Mouse (Mus musculus) hindbrain, embryonic 11.5 days (tissue): Measurements from ENCODE around the gene Itprip. TPM values are rescaled to one million over a fixed set of nuclear protein-coding genes. Genes with fewer than 3 reads are reported as not detected.
A peak's percentile ranks its signal among the peaks of the same experiment; 100 is the strongest.
"Not testable (repeated sequence)": the region's sequence is repeated elsewhere in the genome, so short reads cannot be mapped to it uniquely, and the experiment has no call there.

Source experiments
- ATAC-seq: fragments of 200-750 bp; cut with Nextera tagmentation; 2 replicates; pipeline ENCODE4 v1.8.0; 2017; ENCODE audit warnings: mild to moderate bottlenecking, moderate TSS enrichment, moderate library complexity; ENCODE audit not compliant: low FRiP score
- DNase-seq: peaks from one replicate; pipeline ENCODE4 v3.0.0-alpha.2; 2015; ENCODE audit warnings: low spot score
- H3K27ac ChIP-seq: fragments of 300-500 bp; sonication (generic); 2 replicates; pipeline ENCODE4 v1.5.1; 2014; ENCODE audit warnings: mild to moderate bottlenecking, low read depth, low read length
- H3K27me3 ChIP-seq: fragments of 300-500 bp; sonication (generic); 2 replicates; pipeline ENCODE4 v1.6.1; 2014; ENCODE audit warnings: mild to moderate bottlenecking, low read length, moderate library complexity, mixed read lengths; ENCODE audit not compliant: control insufficient read depth, insufficient read depth
- H3K36me3 ChIP-seq: fragments of 300-500 bp; sonication (generic); 2 replicates; pipeline ENCODE4 v1.6.1; 2014; ENCODE audit warnings: mild to moderate bottlenecking, low read length, moderate library complexity, mixed read lengths; ENCODE audit not compliant: control insufficient read depth, insufficient read depth
- H3K4me1 ChIP-seq: fragments of 300-500 bp; sonication (generic); replicated peaks from 2 replicates; pipeline ENCODE4 v1.6.1; 2014; ENCODE audit warnings: low read length, mixed read lengths; ENCODE audit not compliant: control insufficient read depth, insufficient read depth
- H3K4me2 ChIP-seq: fragments of 300-500 bp; sonication (generic); replicated peaks from 2 replicates; pipeline ENCODE4 v1.6.1; 2014; ENCODE audit warnings: mild to moderate bottlenecking, low read depth, low read length
- H3K4me3 ChIP-seq: fragments of 300-500 bp; sonication (generic); 2 replicates; pipeline ENCODE4 v1.5.1; 2014; ENCODE audit warnings: low read depth, low read length
- H3K9ac ChIP-seq: fragments of 300-500 bp; sonication (generic); 2 replicates; pipeline ENCODE4 v1.6.1; 2014; ENCODE audit warnings: low read depth, low read length
- H3K9me3 ChIP-seq: fragments of 300-500 bp; sonication (generic); 2 replicates; pipeline ENCODE4 v1.6.1; 2016; ENCODE audit warnings: low read length; ENCODE audit not compliant: control insufficient read depth
- WGBS: fragments of 180-500 bp; shearing (Covaris S2); extraction: QIAGEN DNeasy Blood & Tissue Kit; methylation state at CpG from one replicate; pipeline ENCODE4 v1.1.7; 2014; 5-methylcytosine and 5-hydroxymethylcytosine counted together
- polyA plus RNA-seq: library from polyadenylated mRNA; unstranded; fragments of >200 nt; fragmentation: Nextera tagmentation; extraction: Ambion mirVana; gene quantifications from 2 replicates; pipeline ENCODE4 v1.2.1, GENCODE M21; 2014

Gene Itprip
- polyA plus RNA-seq, 1 experiment from 2014 or later: 10.0 TPM

DNA sequence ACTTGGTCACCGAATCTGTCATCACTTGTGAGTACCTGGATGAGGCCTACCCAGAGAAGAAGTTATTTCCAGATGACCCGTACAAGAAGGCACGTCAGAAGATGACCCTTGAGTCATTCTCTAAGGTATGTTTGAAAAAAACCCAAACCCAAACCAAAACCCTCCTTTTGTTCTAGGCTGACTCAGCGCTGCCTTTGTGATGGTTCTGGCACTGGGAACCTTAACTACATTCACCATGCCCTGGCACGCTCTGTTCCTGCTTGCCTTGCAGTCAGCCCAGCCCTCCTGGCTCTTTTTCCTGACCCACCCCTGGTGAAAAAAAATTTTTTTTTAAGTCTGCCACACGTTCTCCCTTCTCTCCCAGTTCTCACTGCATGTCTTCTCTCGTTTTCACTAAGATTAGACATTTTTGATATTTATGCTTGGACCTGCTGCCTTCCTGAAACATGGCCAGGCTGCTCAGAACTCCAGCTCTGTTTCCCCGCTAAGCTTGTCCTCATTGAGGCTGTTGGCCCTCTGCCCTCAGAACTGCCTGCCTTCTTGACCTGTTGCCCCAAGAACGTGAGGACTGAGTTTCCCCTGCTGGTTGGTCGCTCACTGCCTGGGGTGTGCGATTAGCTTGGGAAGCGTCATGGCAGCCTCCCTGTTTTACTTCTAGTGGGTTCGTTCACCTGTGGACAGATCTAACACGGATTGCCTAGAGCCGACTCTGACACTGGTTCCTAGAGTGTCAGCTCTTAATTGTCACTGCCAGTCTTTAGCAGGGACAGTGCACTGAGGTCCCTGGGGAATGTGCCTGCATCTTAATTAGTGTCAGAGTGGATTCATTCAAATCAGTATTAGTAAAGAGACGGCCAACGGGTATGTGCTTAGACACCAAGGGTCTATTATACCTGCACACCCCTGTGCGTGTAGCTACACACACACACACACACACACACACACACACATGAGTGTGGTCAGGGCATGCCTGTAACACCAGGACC lies 60.8 kb downstream of the Itprip start:
- Histone ChIP-seq H3K4me3 (no peak overlapping the region), H3K36me3 (no peaks in the 10 kb centered on the region), H3K4me1 (no peaks in the 10 kb centered on the region; the same call in 1 of the 2 replicates), H3K4me2 (no peak overlapping the region), H3K9ac (no peak overlapping the region), H3K27me3 (peaks cover 3% of the 10 kb centered on the region; the same call in 1 of the 2 replicates), H3K27ac (no peak overlapping the region), H3K9me3 (no peaks in the 10 kb centered on the region)
- ATAC-seq: no peak
- 83% methylated on average over 18 of the region's 18 CpGs for WGBS
- no peak for DNase-seq

DNA sequence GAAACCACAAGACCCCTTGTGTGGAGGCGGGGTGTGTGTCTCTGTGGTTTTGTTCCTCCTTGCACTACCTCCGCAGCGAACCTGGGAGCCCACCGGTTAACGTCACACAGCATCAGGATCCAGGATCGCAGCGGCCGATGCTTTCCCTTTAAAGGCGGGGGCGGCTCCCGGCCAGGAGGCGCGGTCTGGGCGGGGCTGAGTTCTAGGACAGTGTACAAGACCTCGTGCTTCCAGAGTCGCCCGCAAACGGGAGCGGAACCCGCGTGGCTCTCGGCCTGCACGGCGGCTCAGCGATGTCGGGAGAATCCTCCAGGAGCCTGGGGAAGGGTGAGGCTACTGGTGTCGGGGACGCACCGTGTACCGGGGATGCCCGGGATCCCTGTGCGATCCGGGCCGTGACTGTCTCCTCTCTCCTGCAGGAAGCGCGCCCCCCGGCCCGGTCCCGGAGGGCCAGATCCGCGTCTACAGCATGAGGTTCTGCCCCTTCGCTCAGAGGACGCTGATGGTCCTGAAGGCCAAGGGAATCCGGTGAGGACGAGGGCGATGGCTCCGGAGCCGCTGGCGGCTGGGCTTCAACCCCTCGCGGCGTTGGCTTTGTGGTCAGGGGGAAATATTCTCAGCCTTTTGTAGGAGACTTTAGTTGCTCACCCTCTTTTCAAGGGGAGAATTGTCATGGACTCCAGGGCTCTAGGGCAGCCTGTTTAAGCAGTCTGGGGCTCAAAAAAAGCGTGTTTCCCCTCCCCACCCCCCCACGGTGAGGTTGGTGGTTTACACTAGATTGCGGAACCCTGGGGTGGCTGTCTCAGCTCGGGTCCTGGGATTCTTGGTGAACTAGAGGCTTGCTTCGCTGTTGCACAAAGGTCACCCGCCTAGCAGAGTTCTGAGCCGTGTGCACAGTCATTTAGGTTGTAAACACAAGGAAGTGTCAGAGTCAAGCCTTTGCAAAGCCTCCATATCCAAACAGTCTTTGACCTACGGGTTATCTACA lies 64.0 kb downstream of the Itprip start, which contains the start of gene Gsto1:
TSS of gene Gsto1 (plus strand) at position 175 of the 988 bp plus-strand sequence.
- Histone ChIP-seq H3K9ac (peak within 1 kb of the TSS; percentile 76), H3K4me2 (peak within 1 kb of the TSS; percentile 98), H3K27me3 (peaks cover 3% of the 10 kb centered on the region; the same call in 1 of the 2 replicates), H3K9me3 (no peaks in the 10 kb centered on the region), H3K4me3 (peak within 1 kb of the TSS; percentile 61), H3K4me1 (no peaks in the 10 kb centered on the region; the same call in 1 of the 2 replicates), H3K36me3 (no peaks in the 10 kb centered on the region), H3K27ac (peak within 1 kb of the TSS; percentile 24; the same call in 1 of the 2 replicates)
- DNase-seq: peak; percentile 88
- ATAC-seq: peak; percentile 95
- WGBS: under 1% methylated on average over 60 of the region's 60 CpGs

DNA sequence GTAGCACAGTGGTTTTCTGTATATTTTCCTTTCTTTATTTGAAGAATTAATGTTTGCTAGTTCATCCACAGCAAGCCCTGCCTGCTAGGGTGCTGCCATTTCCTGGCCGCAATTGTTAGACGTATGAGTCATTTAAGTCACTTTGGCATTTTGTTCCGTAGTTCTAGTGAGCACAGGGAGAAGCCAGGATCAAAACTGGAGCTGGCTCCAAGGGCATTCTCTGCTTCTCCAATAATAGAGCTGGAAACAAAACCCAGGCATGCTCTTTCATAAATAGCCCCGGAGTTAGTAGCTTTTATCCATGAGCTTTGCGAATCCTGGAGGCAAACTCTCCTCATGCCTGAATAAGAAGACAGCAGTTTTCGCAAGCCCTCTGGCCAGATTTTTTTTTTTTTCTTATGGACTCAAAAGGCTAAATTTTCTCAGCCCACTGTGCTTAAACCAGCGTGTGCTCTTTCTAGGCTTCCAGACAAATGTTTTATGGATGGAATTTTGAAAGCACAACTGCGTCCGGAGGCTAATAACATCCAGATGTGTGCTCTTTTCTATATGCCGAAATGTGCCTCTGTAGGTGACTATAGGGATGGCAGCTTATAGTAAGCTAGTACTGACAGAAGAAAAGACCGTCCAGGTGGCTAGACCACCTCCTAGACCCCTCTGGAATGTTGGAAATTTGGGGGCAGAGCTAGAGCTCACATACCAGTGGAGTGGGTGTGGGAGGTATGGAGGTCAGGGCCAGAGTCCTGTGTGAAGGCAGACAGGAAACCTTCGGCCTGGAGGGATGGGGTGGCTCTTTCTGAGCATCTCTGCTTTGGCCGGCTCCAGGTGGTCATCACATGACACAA lies 64.9 kb downstream of the Itprip start:
- WGBS: 28% methylated on average over 13 of the region's 13 CpGs
- DNase-seq (no peak), ATAC-seq (peak; percentile 81)
- peak overlapping the region; percentile 76 for H3K9ac ChIP-seq
- H3K36me3 ChIP-seq: no peaks in the 10 kb centered on the region
- H3K4me2 ChIP-seq: peak overlapping the region; percentile 98
- H3K27ac ChIP-seq: peak overlapping the region; percentile 24; the same call in 1 of the 2 replicates
- H3K4me1 ChIP-seq: no peaks in the 10 kb centered on the region; the same call in 1 of the 2 replicates
- peaks cover 3% of the 10 kb centered on the region; the same call in 1 of the 2 replicates for H3K27me3 ChIP-seq
- H3K4me3 ChIP-seq: peak overlapping the region; percentile 61
- no peaks in the 10 kb centered on the region for H3K9me3 ChIP-seq

DNA sequence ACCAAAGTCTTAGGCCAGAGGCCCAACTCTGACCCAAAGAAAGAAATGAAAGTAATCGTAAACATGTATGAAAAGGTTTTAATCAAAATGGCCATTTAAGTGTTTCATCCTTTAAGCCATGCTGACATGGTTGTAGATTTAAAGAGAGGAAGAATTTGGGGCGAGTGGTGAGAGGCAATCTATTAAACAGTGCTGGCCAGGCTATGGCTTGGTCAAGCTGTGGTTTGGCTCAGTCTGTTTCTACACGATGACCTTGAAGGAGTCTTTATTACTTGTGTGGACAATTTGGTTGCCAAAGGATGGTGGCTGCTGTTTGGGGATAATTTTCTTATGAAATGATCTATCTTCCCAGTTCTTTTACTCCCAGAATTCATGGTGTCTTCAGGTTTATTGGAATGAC lies 66.0 kb downstream of the Itprip start:
- Histone ChIP-seq H3K27ac (no peak overlapping the region), H3K4me3 (no peak overlapping the region), H3K36me3 (no peaks in the 10 kb centered on the region), H3K9ac (no peak overlapping the region), H3K4me1 (no peaks in the 10 kb centered on the region; the same call in 1 of the 2 replicates), H3K27me3 (peaks cover 3% of the 10 kb centered on the region; the same call in 1 of the 2 replicates), H3K9me3 (no peaks in the 10 kb centered on the region), H3K4me2 (no peak overlapping the region)
- WGBS: 89% methylated on average over 3 of the region's 3 CpGs
- ATAC-seq (no peak), DNase-seq (no peak)

DNA sequence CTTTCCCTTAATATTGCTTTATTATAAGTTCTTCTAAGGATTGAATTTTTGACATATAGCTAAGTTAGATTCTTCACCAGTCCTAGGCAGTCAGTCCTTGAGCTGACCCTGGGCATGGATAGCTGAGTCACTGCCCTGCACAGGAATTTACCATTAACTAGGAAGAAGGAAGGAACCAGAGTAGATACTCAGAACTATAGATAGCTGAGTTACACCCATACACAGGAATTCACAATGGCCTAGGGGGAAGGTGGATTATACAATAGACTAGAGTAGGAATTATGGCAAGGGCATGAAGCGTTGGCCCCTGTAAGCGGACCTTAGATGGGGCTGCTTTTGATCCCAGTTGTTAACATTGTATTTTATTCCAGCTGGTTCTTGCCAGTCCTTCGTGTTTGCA lies 67.0 kb downstream of the Itprip start:
- not testable (repeated sequence) for H3K9me3 ChIP-seq, H3K4me1 ChIP-seq, ATAC-seq

DNA sequence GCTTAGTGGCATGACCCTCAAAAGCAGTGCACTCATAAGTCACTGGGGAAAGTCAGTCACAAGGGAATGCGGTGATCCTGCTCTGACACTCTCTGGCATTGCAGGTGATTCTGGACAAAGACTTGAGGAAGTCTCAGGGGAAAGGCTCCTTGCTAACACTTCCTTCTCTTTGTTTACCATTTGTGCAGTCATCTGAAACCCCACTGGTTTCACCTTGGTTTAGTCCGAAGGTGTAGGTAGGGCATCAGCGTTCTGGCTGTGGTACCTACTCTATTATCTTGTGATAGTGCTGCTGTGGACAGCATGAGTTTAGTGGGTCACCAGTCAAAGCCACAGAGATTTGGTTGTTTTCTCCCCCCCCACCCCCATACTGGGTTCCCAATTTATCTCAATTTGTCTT lies 69.4 kb downstream of the Itprip start:
- Histone ChIP-seq H3K36me3 (no peaks in the 10 kb centered on the region), H3K27me3 (peaks cover 3% of the 10 kb centered on the region; the same call in 1 of the 2 replicates), H3K4me3 (no peak overlapping the region), H3K27ac (no peak overlapping the region), H3K9me3 (no peaks in the 10 kb centered on the region), H3K4me1 (no peaks in the 10 kb centered on the region), H3K9ac (no peak overlapping the region), H3K4me2 (no peak overlapping the region)
- no peak for DNase-seq
- WGBS: 84% methylated on average over 3 of the region's 3 CpGs
- no peak for ATAC-seq

More for the DNA sequence above, 67.0 kb downstream of the Itprip start:
- not testable (repeated sequence) for H3K4me3 ChIP-seq, H3K27ac ChIP-seq, DNase-seq, H3K36me3 ChIP-seq, H3K9ac ChIP-seq, H3K27me3 ChIP-seq, H3K4me2 ChIP-seq
- 93% methylated on average over 3 of the region's 3 CpGs for WGBS
